Mouse (Mus musculus): ENCODE measurements around the gene Gc.

The Gc gene

DNA sequence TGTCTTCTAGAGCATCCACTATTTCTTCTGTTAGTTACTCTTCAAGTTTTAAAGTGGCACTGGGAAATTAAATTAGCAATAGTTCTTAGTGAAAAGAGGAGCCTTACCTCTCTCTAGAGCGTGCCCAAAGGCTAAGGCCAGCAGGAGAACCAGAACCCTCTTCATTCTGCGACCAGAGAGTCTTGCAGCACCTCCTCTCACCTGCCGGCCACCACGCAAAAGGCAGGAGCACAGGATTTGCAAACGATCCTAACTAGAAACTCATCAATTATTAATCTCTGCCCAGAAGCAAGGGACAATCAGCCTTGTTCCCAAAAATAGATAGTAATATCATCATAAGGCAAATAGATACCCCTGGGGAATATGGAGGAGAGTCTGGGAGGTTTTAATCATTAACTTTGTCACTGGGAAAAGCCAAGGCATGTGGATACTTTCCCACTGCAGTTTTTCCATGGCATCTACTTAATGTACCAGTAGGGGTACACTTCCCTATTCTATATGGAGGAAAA is at the start of gene Gc:
TSS of gene Gc (minus strand) at position 345 of the 509 bp plus-strand sequence.
- DNase-seq (ENCODE audit: low read depth, low spot score) = no peak

DNA sequence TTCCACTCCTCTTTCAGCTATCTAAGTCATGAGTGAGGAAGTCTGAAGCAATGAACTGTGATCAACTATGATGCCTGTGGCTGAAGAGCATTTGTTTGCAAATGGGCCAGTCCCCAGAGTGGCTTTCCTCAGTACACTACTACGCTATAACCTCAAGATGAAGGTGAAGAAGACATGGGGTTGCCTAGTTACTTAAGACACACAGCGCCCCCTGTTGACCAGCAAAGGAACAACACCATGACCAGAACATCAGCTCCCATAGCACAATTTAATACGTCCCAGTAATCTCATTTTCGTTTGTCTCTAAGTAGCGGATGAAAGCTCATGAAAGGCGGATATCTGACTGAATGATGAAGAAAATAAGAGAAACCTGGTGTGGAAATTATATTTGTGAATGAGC is 42.5 kb upstream of the Gc start:
- peak; percentile 57 for DNase-seq (ENCODE audit: low read depth, low spot score)

DNA sequence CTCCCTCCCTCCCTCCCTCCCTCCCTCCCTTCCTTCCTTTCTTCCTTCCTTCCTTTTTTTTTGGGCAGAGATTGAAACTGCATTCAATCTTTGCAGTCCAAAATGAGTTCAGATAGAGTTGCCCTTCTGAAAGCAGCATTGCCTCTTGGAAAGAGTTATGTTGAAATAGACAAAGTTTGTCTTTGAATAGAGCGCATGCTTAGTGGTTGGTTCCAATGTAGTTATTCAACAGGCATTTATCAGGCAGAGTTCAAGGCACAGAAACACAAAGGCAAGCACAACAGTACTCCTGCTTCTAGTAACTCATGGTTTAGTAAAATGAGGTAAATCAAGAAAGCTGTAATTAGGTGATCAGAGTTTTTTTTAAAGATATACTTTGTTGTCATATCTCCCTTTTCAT is 34.9 kb upstream of the Gc start:
- DNase-seq (ENCODE audit: low read depth, low spot score) = no peak

DNA sequence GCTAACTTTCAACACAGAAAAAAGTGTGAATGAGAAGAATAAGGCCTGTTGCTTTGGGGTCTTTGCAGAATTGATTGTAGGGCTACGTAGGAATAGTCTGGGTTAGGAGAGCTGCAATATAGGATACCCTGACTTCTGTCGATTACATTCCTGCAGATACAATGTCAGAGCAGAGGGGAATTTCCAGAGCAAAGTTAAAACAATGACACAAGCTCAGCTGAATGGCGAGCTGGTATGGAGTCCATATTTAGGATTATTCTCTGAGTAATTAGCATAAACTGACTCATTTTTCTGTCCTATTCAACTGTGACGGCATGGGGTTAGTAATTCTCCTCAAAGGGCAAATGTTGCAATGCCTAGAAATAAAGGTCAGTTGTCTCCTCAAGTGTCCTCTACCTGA is 12.8 kb upstream of the Gc start:
- DNase-seq (ENCODE audit: low read depth, low spot score) = no peak

DNA sequence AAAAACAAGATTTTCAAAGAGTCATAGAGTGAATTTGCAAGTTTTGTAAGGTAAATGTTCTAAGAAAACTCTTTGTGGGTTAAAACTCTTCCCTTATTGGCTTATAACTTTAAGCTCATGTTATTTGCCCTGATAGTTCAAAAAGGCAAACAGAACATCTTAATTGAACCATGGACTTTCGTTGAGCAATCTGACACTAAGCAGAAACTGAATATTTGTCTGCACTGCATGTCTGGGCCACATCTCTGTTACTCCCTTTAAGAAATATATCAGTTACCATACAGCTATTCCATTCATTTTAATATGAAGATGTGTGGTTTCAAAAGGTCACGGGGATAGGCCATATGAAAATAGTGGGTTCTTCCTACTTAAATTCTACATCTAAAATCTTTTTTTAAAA is 10.2 kb upstream of the Gc start:
- no peak for DNase-seq (ENCODE audit: low read depth, low spot score)

DNA sequence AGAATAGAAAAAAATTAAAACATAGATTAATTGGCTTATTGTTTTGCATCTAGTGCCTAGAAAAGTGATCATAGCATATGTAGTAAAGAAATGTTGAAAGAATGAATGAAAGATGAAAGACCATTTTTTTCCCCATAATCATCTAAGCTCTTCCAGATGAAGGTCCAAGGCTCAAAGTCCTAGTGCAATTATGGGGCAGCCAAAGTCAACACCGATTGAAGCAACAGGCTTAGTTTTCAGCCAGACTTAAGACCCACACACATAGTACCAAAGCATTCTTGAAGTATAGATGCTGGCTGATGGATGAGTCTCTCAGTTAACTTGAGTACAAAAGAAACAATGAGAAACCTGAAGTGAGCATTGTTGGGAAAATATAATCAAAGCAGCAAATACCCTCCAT is 9.3 kb upstream of the Gc start:
- no peak for DNase-seq (ENCODE audit: low read depth, low spot score)

DNA sequence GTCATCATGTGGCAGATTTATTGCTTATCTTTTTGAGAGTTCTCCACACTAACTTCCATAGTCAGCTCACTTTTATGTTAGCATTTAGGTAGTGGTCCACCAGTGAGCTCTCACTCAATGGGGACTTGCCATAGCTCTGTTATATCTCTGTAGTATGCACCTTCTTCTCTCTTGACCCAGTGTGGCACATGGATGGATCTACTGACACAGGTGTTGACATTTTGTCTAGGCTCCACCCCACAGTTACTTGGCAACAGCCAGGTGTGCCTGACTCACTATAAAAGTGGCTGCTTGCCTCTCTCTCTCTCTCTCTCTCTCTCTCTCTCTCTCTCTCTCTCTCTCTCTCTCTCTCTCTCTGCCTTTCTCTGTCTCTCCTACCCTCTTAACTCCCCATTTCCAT is 8.6 kb upstream of the Gc start:
- no peak for DNase-seq (ENCODE audit: low read depth, low spot score)

DNA sequence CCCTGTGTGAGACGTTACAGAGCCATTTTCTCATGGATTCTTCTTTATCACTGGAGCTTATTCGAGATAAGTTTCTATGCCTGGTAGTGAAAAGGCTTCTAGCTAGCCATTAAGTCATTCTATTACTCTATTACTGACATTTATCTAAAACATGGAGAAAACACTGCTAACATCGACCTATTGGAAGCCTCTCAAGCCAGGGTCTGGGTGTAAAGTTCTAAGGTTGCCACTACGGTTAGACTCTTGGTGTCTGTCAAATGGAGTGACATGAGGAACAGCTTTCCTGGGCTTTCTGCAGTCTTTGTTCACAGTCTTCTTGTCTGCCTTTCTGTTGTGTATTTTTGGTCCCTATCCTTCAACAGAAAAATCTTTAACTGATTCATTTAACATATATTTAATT is 4.1 kb upstream of the Gc start:
- no peak for DNase-seq (ENCODE audit: low read depth, low spot score)

DNA sequence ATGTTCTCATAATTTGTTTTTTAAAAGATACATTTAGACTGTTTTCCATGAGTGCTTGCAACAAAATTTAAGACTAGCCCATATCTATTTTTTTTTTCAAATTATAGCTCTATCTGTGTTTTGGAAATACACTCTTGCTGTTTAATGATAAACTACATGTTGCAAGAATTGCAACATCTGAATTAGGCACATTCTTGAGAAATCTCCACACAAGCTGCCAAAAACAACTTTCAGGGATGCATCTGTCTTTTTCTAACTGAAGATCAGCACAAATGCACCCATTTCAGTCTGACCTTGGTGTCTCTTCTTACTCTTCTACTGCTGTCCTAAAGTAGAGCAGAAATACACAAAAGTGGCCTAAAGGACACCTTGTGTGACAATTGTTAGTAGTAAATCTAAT is 1.9 kb upstream of the Gc start:
- DNase-seq (ENCODE audit: low read depth, low spot score) = no peak

DNA sequence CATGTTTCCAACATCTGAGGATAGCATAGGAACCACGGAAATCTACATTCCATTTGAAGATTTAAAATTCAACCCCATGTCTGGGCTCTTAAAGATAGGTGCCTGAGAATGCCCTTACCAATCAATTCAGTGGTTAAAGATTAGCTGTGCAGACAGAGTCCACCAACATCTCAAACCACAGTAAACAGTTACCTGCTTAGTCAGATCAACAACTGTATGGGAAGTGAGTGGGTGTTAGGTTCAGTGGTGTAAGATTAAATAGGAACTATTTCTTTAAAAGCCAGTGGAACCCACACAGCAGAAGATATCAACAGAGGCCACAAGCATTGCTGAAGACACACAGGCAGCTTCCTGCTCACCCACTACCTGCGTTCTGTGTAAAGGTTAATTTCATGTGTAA is 1.3 kb upstream of the Gc start:
- DNase-seq (ENCODE audit: low read depth, low spot score) = no peak

DNA sequence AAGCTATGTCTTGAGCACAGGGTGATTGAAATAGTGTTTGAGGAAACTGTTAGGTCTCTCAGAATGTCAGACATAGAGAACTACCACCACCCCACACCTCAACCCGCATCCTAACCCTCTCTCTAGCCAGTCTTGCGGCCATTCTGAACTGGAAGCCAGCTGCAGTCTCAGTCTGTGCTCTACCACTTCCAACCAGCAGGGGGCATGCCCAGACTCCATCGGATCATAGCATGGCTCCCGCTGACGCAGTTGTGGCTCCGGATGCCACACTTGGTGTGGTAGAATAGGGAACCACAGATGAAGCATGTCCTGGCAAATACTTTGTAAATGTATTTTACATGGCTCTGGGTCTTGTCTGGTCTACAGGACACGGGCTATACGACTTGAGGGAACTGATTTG is 2.2 kb downstream of the Gc start:
- DNase-seq (ENCODE audit: low read depth, low spot score) = peak; percentile 83

DNA sequence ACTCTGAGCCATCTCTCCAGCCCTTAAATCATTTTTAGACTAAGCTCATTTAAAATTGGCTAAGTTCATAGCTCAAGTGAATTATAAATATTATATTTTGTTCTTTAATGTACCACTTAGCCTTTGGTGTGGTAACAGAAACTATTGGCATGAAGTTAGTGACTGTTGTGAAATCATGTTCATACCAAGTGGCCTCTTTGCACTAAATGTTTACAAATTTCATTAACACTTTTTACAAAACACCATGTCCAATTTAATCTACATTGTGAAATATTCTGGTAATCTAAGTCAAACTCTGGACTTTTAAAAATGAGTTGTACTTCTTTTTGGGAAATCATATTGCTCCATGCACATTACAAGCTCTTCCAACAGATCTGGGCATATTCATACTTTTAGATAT is 6.9 kb downstream of the Gc start:
- DNase-seq (ENCODE audit: low read depth, low spot score) = no peak

DNA sequence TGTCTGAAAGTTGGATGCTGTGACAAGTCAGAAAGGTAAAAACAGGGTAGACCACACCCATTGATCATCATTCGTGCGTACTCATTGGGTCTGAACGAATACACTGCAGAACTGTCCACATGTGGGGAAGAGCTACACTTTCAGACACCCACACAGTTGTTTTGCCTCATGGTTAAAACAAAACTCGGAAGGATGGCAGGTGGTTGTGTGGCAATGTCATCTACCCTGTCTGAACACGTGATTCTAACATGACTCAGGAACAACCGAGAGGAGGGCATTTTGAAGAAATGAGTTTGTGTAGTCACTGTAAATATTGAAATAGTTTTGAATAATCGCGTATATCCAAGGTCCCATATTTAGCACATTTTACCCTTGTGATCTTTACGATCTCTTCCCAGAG is 8.4 kb downstream of the Gc start:
- no peak for DNase-seq (ENCODE audit: low read depth, low spot score)

DNA sequence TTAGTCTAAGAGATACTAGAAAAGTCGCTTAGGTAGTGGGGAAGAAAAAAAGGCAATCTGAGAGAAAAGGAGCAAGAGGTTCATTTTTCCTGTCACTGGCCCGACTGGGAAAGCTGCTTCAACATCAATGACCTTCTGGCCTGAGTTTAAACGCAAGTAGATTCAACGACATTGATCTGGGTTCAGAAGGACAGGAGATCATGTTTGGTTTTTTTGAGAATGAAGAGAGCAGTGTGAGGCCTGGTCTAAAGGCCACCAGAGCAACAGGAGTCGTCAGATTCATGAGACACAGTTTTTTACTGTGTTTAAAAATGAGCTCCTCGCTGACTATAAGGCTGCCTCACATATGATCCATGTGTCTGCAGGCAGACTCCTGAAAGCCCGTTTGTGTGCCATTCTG is 9.7 kb downstream of the Gc start:
- no peak for DNase-seq (ENCODE audit: low read depth, low spot score)

DNA sequence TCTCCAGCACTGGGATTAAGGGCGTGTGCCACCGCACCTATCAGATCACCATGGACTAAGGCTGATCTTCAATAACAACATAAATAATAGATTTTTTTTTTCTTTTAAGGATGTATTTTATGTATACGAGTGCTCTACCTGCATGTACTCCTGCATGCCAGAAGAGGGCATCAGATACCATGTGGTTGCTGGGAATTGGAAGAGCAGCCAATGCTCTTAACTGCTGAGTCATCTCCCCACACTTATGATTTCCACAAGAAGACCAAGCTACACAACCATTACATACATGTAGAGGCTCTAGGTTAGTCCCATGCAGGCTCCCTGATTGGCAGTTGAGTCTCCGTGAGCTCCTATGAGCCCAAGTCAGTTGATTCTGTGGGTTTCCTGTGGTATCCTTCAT is 13.3 kb downstream of the Gc start:
- peak; percentile 39 for DNase-seq (ENCODE audit: low read depth, low spot score)

DNA sequence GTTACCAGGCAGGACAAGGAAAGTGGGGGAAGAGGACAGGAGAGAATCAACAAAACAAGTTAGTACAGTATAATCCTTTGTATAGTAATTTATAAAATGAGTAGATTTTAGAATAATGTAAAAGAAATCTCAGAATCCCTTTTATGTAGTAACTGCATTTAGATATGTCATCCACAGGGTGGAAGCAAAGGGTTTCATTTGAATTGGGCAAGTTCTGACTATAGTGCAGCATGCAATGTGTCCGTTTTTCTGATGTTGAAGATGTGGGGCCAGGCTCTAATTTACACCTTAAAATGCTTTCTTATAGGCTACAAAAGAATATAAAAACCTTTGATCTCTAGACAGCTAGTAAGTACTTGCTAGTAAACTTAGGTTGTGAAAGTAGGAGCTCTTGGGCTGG is 46.2 kb downstream of the Gc start:
- no peak for DNase-seq (ENCODE audit: low read depth, low spot score)

DNA sequence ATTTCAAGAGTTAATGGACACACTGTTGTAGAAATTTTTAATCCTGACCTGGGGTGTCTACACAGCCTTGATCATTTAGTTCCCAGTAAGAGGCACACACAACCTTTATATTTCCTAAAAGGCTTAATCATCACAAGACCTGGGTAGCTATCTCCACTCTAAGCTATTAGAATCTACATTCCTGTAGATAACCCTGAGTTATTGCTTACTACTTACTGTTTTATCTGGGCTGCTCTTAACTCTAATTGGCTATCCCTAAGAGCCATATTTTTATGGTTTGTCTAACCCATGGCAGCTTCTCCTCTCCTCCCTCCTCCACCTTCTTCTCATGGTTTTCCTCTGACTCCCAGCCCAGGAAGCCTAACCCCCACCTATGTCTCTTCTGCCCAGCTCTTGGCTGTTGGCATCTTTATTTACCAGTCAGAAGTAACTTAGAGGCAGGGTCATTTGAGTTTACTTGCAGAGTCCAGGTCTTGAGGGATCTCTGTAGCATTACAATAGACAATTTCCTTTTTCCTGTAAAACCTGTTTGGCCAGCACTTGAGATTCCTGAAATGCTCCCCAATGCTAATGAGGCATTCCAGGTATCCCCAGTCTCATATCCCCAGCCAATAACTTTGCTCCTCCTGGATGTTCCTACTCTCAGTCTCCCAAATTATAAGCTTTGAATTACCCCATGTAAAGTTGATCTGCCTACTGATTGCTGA is 50.2 kb downstream of the Gc start:
- DNase-seq (ENCODE audit: low read depth, low spot score) = no peak

DNA sequence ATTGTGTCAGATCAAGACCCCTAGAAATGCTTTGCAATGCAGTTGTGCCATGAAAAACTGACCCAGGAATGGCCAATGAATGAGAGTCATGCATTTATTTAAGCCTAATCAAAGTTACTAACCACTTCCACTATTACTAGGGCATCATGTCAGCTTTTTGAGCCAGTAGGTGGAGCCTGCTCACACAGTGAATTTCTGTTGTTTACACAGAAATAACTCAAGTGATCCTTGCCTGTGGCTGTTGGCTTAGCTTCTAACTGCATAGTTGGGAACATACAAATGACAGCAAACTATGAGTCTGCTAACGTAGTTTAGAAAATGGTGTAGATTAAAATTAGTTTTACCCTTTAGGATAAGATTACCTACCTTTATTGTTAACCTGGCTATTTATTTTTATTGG is 52.6 kb downstream of the Gc start:
- DNase-seq (ENCODE audit: low read depth, low spot score) = no peak

DNA sequence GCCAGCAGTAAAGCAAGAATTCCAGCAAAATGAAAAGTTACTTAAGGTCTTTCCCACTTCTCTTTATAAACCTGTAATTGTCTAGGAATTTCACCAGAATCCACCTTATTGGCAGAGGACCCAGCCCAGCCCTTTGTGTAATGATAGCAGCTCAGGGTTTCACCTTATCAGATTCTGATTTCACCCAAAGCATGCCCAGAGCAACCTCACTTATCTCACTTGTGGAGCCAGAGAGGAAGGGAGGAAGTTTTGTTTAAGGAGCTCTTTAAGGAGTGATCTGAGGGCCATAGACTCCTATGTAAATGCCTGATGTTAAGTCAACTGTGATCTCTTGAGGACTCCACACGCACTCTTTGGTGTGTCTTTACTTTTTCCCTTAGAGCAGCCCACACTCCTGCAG is 67.3 kb downstream of the Gc start:
- no peak for DNase-seq (ENCODE audit: low read depth, low spot score)

DNA sequence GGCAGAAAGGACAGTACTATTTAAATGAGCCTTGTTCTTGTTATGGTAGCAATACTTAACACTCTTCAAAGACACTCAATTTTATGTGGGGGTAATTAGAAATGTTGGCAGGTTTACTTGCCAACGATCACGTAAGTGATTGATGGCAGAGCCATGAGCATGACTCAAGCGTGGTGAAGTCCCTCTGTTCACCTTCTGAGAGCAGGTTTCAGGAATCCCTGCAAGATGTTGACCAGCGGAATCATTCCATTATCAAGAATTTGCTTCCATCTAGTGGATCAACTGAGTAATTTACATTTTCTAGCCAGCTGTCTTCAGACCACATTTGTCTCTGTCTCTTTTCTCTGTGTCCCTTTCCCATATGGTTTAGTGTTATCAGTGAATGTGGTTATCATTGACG is 73.5 kb downstream of the Gc start:
- peak; percentile 42 for DNase-seq (ENCODE audit: low read depth, low spot score)

DNA sequence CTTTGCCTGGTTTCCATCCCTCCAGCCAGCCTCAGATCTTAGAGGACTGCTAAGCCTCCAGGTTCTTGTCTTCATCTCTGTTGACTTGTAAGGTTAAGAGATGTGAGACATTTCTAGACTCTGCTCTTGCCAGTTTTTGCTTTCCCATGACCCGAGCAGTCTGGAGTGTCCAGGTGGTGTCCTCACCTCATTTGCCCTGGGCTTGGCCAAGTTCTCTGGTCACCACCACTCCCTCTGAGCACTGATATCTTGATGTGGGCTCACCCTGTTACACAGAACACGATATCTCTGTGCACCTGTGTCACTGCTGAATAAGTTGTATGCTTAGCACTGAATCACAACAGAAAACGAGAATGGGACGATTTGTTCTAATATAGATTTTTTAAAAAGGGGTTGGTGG is 76.4 kb downstream of the Gc start:
- no peak for DNase-seq (ENCODE audit: low read depth, low spot score)

DNA sequence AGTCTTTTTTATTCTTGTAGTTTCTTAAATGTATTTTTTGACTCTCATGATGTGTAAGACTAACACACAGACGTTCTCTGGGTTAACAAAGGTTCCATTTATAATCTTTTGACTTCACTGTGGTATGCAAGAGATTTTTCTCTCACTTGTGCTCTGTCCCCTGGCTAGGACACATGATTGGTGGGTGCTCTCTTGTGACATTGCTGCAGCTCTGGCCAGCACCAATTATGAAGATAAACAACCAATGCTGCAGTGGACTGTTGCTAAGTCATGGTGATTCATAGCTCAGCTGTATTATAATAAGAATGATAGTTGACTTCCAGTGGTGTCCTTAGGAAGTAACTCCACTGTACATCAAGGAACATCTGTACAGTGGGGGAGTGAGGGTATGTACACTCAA is 87.6 kb downstream of the Gc start:
- DNase-seq (ENCODE audit: low read depth, low spot score) = no peak

DNA sequence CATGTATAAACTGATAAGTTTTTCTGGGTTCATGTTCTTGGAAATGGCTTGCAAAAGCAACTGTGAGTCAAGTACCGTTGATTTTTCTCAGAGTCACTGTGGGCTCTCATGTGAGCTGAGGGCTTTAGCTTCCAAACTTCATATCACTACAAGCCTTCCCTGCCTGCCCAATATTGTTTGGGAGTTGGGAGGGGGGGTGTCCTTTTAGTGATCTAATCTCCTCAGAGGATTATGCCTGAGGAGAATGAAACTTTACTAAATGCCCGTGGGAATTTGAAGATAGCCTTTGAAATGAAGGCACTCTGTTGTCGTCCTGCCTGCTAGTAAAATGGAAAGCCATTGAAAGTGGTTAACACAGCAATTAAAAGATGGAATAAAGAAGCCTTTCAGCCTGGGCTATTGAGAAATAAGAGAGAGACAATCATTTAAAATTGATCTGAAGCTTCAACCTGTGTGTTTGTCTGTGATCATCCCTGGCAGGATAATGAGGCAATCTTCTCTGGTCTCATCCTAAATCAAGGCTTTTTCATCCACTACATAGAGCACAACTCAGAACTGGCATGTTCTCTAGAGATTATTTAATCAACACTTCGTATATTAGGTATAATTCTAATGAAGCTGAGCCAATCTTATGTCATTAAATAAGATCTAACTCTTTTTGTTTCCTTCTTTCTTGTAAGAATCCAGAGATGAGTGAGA is 89.5 kb downstream of the Gc start:
- DNase-seq (ENCODE audit: low read depth, low spot score) = no peak

Measured in ZHBTc4 (cell line).